Mouse (Mus musculus): ENCODE measurements around the gene Hsd3b6.
"Not testable (repeated sequence)": the region's sequence is repeated elsewhere in the genome, so short reads cannot be mapped to it uniquely, and the experiment has no call there.

The Hsd3b6 gene

DNA sequence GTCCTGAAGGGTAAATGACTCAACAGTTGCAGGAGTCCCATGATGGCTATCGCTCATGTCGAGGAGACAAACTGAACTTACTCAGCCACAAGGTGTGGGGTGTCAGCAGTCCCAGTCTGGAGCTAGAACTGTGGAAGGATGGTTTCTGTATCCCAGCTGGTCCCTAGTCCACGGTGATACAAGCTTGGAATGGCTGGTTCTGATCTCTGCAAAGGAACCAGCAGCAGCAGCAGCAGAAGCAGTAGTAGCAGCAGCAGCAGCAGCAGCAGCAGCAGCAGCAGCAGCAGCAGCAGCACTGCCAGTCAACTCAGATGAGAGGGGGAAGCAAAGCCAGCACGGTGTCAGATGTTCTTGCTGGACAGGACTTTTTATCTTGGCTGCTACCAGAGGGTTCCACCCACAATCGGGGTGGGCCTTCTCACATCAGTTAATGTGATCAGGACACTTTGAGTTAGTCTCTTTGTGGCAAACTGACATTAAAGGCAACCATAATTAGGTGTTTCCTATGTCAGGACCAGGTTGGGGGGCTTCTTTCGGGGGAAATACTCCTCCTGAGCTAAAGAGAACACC, at the start of gene Hsd3b6:
TSS of gene Hsd3b6 (minus strand) at position 343 of the 570 bp plus-strand sequence.
- no peak for DNase-seq (ENCODE audit: low spot score in 2 of 2)

DNA sequence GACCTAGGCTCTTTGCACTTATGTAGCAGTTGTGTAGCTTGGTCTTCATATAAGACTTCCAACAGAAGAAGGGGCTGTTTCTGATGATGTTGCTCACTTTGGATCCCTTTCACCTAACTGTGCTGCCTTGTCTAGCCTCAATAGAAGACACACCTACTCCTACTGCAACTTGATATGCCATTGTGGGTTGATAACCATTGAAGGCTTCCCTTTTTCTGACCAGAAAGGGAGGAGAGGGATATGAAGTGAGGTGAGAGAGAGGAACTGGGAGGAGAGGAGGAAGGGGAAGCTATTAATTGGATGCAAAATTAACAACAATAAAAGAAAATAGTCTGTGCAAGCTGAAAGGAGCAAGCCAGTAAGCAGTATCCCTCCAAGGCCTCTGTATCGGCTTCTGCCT, 48.6 kb upstream of the Hsd3b6 start:
- DNase-seq (ENCODE audit: low spot score in 2 of 2): no peak

- no peak for DNase-seq (ENCODE audit: low spot score in 2 of 2)
Measured at GRCm38 (mm10) chr3:98859576-98859975, 45.3 kb upstream of the Hsd3b6 start, which contains the start of gene Hsd3b1. TSS of gene Hsd3b1 (minus strand) at chr3:98859794.

GRCm38 (mm10) chr3:98858051-98858450, 43.8 kb upstream of the Hsd3b6 start:
- DNase-seq (ENCODE audit: low spot score in 2 of 2): no peak

DNA sequence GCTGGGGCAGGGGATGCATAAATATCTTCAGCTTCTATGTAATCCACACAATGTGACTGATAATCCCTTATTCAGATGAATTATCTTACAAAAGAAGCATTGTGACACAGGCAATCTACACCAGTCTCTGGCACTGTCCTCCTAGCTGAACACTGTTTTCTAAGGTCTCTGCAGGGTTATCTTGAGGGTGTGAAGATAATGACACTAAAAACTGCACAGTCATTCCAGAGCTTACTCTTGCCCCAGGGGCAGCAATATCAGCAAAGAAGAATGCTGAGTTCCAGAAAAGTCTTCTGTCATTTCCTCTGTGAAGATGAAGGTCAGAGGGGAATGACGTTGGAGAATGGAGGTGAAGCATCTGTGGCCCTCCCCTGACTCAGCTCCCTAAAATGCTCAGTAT, 42.6 kb upstream of the Hsd3b6 start:
- no peak for DNase-seq (ENCODE audit: low spot score in 2 of 2)

GRCm38 (mm10) chr3:98855160-98855559, 40.9 kb upstream of the Hsd3b6 start:
- no peak for DNase-seq (ENCODE audit: low spot score in 2 of 2)

GRCm38 (mm10) chr3:98853685-98854084, 39.4 kb upstream of the Hsd3b6 start:
- no peak for DNase-seq (ENCODE audit: low spot score in 2 of 2)

DNA sequence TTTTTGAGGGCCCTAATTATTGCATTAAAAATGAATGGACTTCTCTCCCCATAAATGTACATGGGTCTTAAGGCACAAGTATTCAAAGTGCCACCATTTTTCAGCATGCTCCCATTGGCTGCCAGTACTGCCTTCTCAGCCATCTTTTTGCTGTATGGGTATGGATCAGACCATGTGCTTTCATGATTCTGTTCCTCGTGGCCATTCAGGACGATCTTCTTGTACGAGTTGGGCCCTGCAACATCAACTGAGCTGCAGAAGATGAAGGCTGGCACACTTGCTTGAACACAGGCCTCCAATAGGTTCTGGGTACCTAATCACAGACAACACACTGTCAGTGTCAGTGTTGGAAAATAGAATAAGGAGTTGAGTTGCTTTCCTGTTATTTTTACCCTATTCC, 38.8 kb upstream of the Hsd3b6 start:
- no peak for DNase-seq (ENCODE audit: low spot score in 2 of 2)

- DNase-seq (ENCODE audit: low spot score in 2 of 2): no peak
Measured at GRCm38 (mm10) chr3:98852631-98853030, 38.4 kb upstream of the Hsd3b6 start.

- no peak for DNase-seq (ENCODE audit: low spot score in 2 of 2)
Measured at GRCm38 (mm10) chr3:98851853-98852252, 37.6 kb upstream of the Hsd3b6 start.

- DNase-seq (ENCODE audit: low spot score in 2 of 2): no peak
Measured at GRCm38 (mm10) chr3:98850262-98850661, 36.0 kb upstream of the Hsd3b6 start.

DNA sequence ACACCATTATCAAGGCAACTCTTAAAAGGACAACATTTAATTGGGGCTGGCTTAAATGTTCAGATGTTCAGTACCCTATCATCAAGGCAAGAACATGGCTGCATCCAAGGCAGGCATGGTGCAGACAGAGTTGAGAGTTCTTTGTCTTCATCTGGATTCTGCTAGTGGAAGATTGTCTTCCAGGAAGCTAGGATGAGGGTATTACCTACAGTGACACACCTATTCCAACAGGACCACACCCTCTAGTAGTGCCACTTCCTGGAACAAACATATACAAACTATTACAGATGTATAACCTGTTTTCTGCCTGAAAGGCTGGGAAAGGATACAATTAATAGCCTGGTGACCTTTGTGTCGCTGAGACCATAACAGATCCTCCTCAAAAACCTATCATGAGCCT, 34.7 kb upstream of the Hsd3b6 start:
- no peak for DNase-seq (ENCODE audit: low spot score in 2 of 2)

- not testable (repeated sequence) for DNase-seq (ENCODE audit: low spot score in 2 of 2)
Measured at GRCm38 (mm10) chr3:98812653-98813052, 1.6 kb downstream of the Hsd3b6 start.

GRCm38 (mm10) chr3:98805032-98805431, 9.2 kb downstream of the Hsd3b6 start:
- not testable (repeated sequence) for DNase-seq (ENCODE audit: low spot score in 2 of 2)

DNA sequence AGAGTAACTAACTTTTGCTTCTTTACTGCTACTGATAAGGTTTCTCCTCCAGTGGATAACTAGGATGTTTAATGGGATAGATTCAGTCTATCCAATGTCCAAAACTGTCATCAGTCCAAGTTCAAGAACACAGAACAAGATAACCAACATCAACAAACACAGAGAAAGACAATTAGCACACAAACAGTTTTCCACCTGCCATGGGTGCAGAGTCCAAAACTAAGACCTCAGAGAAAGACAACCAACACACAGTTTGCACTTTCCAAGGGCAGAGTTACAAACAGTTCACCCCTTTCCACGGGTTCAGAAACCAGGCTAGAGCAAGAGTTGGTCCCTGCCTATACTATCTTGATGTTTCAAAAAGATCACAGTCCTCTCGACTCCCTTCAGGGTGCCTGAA, 27.7 kb downstream of the Hsd3b6 start:
- no peak for DNase-seq (ENCODE audit: low spot score in 2 of 2)

GRCm38 (mm10) chr3:98782181-98782868, 31.9 kb downstream of the Hsd3b6 start:
- DNase-seq (ENCODE audit: low spot score in 2 of 2): no peak

DNA sequence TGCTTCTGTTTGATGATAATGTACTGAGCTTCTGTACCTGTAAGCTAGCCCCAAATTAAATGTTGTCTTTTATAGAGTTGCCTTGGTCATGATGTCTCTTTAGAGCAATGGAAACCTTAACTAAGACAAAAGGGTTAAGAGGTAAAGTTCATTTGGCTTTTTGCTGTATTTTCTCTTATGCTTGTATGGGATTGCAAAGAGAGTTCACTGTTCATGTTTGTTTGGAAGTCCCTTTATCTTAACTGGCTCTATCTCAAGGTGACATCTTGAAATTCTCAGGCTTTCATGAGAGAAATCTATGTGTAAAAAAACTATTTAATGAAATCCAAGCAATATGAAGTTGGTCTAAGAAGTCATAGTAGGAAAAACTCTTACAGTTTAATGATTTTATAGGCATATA, 33.3 kb downstream of the Hsd3b6 start:
- DNase-seq (ENCODE audit: low spot score in 2 of 2): no peak

GRCm38 (mm10) chr3:98764155-98764554, 50.1 kb downstream of the Hsd3b6 start:
- no peak for DNase-seq (ENCODE audit: low spot score in 2 of 2)

DNA sequence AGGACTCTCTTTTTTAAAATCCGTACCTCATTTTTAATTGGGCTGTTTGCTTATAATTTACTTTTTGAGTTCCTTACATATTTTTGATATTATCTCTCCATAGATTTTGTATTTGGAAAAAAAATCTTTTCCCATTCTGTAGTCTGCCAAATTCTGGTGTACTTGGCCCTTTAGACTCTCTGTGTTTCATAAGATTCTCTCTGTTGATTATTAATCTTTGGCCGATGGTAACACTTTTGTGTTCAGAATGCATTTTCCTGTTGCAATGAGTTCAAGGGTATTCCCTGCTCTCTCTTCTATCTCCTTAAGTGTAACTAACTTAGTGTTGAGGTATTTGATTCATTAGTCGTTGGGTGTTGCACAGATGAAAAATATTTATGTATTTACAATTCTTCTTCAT, 57.4 kb downstream of the Hsd3b6 start:
- no peak for DNase-seq (ENCODE audit: low spot score in 2 of 2)

All from frontal cortex, postnatal 10 days (tissue).